Mouse (Mus musculus) cerebellum, adult 9-11 months (tissue): ENCODE measurements at regions not wholly inside any gene's neighbourhood (a gene's known extent, or its start where the extent isn't known, plus 50 kb on each side); places are given as distances from the start of the nearest gene placed in this dataset.

ENCODE experiments used
- DNase-seq: peaks from one replicate; pipeline ENCODE4 v3.0.0; 2022

DNA sequence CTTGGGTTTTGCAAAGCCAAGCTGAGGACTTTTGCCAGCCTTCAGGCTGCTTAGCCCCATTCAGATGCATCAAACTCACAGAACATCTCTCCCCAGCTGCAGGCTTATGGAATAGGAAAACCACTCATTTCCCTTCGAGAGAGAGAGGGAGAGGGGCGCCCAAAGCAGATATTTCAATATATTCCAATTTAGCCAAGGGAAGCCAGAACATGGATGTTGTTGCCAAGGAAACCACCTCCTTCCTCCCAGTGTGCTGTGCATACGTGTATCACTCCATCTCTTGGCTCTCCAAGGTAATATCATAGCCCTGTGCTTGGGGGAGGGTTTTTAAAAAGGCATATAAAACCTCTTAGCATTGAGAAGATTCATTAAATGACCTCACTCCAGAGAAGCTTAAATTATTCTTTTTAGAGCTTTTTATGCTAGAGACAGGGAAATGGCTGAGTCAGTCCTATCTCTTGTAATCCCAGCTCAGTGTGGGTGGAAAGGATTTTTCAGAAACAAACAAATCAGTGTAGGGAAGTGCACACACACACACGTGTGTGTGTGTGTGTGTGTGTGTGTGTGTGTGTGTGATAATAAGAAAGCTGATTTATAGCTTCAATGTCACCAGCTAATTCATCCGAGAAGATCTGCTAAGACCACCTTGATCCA lies 245.1 kb downstream of the Rps24 start:
- no peak for DNase-seq

DNA sequence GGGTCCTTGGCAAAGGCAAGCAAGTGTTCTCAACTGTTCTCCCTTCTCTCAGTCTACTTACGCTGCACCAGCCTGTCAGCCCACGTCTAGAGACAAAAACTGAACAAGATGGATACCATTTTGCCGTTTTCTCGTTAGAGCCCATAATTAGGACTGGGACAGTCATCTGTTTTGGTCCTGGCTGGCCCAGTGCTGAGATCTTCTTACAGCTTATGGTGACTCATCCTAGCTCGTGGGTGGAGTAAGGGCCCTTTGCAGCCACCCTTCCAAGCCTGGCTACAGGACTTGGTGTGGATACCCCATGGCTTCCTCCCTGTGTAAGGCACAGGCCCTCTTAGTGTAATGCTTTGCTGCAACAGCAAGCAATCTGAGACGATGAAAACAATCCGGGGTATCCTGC lies 246.4 kb downstream of the Rps24 start:
- DNase-seq, result no peak

DNA sequence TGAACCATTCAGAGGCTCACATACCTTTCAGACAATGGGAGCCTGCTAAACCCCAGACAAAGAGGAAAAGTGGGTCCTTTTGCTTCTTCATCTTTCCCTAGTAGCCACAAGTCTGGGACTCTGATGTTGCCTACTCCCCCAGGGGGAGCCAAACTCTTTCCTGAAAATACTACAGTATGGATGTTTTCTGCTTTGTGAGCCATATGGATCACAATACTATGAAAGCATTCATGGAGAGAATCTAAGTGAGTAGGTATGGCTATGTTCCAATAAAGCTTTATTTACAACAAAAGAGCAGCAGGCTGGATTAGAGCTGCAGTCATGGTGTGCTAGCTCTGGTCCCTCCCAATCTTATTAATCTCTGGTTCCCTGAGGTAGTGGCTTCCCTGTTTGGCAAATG lies 251.9 kb downstream of the Rps24 start:
- DNase-seq, result no peak

DNA sequence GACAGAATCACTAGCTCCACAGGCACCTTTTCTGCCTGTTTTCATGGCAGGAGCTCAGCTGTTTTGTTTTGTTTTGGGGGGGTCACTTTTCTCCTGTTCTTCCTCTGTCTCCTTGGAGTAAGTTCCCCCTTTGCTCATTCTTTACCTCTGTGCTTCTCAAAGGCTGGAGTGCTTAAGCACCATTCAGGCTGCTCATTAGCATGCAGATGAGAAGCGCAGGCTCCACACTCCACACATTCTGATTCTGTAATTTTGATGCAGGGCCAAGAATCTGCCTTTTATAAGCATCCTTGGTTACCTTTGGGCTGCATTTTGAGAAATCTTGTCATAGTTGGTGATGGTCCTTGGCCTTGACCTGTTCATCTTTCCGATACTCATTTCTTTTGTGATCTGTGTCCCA lies 257.5 kb downstream of the Rps24 start:
- DNase-seq, result no peak

DNA sequence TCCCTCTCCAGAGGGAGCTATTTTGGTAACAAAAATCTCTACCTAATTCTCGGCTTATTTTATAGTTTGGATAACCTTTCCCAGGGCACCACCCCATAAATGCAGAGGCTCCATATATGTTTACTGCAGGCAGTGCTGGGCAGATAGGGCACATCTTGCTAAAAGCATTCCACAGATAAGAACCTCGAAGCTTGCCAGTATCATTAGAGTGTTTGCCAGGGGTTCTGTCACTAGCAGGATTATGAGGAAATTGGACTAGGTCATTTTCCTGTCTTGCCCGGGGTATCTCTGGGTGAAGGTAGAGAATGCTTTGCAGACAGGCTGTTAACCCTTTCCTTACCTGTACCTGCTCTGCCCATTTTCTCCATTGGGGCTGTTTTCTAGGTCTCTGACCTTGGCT lies 258.8 kb downstream of the Rps24 start:
- no peak for DNase-seq

DNA sequence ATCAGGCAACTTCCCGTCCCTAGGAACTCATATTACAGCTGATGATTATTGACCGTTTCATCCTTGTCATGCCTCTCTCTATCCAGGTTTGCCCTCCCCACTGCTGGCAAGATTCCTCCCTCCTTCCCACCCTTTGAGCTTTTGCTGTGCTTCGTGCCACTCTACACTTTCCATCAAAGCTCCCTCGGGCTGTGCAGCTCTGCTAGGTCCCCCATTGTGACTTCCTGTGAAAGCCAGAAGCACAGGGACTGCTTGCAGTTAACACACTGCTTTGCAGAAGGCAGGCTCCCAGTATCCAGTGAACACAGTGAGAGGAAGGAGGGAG lies 260.5 kb downstream of the Rps24 start:
- no peak for DNase-seq

DNA sequence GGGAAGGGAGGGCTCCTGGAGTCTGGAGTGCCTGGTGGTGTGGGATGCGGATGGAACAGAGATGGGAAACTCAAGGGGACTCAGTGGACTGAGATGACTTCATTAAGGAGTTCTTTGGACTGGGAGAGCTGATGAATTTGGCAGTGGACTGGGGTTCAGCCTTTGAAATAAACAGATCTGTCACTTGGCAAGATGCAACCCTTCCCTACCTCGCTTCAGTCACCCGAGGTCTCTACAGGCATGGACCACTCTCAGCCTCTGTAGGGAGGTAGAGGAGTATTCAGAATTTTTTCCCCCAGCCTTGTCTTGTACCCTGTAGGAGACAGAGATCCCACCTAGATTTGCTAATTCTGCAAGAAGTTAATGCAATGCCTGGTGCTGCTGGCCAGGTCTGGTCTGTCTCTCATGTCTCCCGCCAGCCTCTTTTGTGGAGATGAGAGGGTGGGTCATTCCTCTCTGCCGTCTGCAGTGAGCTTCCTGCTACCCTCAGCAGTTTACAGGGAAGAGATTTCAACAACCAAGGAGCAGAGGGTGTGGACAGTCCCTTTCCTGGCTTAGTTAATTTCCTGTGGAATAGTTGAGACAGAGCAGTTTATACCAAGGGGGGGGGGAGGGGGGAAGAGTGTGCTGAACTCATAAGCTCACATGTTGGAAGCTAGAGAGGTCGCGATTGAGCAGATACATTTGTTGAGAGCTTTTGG lies 261.0 kb downstream of the Rps24 start:
- DNase-seq, result no peak

DNA sequence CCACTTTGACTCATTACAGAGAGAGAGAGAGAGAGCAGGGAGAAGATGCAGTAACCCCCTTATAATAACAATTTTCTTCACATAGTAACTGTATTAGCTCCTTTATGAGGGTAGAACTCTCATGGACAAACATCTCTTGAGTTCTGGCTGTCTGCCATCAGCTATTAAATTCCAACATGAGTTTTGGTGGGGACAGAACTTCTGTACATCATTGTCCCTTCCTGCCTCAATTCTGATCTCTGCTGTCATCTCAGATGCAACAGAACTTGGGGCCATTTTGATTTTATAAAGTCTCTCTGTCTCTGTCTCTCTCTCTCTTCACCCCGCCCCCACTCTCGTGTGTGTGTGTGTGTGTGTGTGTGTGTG lies 261.6 kb downstream of the Rps24 start:
- DNase-seq, result no peak

DNA sequence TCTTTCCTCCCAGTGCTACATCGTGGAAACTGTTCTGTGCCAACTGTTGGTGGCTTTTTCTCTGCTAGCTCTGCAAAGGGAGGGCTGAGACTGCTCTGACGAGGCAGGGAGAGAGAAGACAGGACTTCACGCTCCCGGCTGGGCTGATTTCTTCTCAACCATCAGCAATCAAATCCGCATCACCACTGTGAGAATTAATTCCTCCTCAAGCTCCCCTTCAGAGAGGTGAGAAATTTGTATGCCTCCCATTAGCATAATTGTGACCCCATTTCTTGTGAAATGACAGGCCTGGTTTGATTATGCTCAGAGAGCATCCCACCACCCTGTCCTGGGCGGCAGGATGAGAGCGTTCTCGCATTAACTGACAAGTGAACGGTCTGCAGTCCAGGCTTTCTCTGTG lies 262.4 kb downstream of the Rps24 start:
- no peak for DNase-seq

DNA sequence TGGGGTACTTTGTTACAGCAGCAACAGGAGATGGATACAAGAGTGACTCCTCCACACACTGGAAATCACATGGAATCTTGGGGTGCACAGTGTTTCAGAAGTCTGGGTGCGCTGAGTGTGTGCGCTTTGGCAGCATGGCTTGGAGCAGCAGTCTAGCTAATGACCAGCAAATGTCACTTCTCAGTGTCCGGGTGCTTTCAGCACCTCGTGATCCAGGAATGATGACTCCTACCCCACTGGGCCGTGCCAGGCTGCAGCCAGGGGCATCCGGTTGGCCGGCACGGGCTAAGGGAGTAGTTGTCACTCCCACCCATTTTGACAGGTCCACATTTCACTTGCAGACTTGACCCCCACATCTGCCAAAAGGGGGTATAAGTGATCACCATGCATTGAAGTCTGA lies 264.3 kb downstream of the Rps24 start:
- no peak for DNase-seq

DNA sequence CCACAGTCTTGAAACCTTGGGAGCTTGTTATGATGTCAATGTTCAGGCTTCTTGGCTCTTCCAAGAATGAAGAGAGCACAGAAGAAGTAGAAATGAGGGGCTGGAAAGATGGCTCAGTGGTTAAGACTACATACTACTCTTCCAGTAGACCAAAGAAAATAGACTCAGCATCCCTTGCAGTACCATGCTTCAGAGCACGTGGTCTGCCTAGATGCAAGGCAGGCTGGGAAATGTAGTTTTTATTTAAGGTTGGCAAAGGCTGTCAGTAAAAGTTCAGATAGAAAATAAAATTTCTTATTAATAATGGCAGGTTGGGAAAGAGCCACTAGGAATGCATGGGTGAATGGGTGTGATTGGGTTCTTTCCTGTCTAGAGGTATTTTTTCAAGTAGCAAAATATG lies 267.8 kb downstream of the Rps24 start:
- no peak for DNase-seq

DNA sequence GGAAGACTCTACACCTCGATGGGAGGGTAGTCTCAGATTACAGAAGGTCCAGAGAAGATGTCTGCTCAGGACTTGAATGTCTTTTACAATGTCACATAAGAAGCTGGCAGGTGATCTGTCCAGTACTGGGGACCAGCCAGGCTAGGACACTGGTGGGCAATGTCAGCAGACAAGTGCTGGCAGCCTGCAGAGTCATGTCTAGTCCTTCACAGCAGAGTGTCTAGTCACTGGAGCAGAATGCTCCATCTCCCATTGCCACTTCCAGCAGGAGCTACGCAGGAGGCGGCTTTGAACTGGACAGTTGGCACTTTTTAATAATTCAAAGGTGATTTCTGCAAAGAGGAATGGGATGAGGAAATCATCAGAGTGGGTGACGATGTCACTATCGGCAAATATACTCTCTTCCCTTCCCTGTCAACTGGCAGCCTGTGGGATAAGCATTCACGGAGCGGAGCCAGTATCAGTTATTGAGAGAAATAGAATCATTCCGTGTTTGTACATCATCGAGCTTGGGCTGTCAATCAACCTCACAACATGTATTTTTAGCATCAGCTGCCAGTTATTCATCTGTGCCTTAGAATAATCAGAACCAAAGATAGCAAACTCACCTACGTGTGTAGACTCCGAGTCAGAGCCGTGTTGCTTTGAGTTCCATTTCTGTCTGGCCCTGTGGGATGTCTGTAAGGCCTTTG lies 268.6 kb downstream of the Rps24 start:
- DNase-seq, result no peak

DNA sequence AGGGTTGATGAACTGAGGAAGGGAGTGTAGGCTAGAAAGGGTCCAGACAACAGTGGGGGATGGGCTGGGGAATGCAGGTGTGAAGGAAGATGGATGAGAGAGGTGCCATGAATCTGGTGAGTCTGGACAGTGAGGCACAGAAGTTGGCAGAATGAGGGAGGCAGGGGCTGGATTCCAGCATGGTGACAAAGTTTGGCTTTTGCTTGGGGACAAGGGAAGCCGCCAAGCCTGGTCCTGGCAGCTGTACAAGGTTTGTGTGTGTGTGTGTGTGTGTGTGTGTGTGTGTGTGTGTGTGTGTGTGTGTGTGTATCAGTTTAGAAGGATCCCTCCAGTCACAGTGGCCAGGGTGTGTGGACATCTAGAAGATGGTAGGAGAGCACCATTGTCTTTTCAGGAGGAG lies 270.4 kb downstream of the Rps24 start:
- DNase-seq, result no peak

DNA sequence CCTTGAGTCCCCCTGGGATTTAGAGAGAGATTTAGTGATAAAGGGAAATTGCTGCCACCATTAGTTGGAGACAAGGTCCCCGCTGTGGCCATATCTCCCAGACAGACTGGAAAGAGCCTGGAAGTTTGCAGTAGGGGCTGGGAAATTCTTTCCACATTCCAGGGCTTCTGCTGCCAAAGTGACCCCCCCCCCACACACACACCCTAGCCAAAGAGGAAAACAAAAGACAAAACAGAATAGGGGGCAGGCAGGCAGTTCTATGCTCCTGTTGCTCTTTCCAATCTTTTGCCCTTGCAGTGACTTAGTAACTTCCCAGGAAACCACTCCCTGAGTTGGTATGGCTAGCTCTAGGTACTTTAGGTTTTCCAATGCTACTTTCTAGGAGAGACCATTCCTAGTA lies 270.9 kb downstream of the Rps24 start:
- DNase-seq, result no peak

DNA sequence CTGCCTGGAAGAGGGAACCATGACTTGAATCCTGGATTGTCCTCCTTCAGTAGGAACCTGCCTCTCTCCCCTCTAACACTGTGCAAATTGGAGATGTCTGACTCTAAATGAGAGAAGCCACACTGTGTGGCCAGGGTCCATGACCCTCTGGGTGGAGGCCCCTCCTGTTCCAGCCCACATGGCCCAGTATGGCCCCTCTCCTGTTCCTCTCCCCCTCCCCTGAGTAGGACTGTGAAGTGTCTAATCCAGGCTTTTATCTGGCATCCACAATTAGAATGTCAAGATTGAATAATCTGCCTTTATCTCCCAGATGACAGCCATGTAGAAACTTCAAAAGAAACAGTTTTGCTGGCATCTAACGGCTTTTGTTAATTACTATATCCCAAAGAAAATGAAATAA lies 274.0 kb downstream of the Rps24 start:
- DNase-seq, result no peak

DNA sequence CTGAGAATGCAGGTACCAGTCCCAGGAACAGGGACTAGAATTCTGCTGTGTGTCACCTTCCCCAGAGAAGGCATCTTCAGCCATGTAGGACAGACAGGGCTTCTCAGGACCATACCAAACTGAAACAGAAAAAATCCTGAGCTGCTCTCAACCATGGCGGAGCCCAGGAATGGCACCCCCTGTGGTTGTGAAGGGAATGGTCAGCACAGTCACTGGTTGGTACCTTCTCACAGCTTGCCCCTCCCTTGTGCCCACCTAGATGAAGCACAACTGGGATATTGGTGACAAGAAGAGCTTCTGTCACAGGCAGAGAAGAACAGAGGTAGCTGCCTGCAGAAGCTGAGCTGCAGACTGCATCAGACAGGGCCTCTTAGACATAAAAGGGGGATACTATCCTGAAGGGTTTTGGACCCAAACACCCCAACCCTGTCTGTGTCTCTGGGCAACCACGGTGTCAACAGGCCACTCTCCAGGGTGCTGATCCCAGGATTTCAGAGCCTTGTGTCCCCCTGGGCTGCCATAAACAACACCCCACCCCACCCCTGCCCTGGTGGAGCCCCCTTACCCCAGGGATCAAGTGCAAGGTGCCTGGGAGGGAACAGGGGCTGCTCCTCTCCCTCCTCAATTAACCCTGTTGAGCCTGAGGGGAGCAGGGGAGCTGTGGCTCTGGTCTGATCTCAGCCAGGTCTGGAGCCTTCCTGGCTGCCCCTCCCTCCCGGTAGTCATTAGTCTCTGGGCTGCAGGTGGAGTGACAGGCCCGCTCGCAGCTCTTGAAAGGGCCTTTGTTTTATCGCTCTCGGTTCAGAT lies 275.7 kb downstream of the Rps24 start:
- DNase-seq, result no peak

DNA sequence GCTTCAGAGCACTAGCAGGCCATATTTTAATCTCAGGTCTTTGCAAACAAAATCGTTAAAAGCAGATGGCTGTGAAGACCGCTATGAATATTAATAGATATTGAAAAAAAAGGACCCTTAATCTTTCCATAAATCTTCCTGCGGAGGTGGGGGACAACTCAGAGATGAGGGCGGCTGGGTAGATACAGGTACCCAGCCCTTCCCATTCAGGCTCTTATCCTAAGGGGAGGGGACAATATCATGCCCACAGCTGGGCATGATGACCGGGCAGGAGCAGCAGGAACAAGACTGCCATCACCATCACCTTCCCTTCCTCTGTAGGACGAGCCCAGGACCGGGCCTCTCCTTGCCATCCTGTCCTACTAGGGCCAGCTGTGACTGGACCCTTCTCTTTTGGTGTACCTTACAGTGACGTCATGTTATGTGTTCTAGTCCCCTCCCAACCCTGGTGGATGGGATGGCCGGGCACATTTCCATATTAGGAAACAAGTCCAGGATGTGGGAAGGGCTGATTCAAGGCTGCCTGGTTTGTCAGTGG lies 276.4 kb downstream of the Rps24 start:
- DNase-seq, result no peak

DNA sequence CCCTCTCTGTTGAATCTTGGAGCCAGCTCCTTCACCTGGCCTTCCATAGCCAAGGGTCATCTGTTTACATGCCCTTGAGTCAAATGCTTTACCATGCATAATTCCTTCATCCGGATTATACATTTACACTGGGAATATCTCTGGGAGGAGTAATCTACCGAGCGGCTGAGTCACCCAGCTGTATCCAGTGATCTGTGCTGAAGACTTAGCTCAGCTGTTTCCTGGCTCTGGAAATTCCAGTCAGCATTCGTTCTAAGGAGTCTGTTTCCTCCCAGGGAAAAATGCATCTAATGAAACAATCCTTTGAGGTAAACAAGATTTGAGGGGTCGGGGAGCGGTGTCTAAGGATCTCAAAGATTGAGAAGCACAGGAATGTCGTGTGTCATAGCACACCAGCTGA lies 276.9 kb downstream of the Rps24 start:
- DNase-seq, result no peak

DNA sequence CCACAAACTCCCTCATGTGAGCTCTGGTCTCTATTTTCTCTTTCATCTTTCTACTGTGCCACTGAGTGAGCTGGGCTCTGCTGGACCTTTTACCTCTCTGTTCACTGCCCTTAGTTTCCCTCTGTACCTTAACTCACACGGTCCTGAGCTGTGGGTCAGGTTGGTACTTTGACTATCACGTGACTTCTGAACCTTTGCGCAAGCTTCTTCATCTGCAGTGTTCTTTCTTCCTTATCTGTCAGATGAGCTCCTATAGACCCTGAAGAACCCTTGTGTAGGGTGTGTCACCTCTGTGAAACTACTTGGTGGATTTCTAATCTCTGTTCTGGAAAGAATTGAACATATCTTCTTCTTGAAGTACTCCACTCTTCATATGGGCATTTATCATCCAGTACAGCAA lies 279.3 kb downstream of the Rps24 start:
- no peak for DNase-seq

DNA sequence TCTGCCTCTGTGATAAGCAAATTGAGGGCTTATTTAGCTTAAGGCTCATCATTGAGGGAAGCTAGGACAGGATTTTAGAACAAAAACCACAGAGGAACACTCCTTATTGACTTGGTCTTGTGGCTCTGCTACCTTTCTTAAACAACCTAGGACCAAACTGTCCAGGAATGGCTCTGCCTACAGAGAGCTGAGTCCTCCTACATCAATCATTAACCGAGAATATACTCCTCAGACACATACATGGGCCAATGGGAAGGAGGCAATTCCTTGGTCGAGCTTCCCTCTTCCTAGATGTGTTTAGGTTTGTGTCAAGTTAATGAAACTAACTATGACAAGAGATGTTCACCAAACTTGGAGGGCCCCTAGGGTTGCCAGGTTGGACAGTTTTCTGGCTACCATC lies 279.8 kb downstream of the Rps24 start:
- DNase-seq, result no peak

DNA sequence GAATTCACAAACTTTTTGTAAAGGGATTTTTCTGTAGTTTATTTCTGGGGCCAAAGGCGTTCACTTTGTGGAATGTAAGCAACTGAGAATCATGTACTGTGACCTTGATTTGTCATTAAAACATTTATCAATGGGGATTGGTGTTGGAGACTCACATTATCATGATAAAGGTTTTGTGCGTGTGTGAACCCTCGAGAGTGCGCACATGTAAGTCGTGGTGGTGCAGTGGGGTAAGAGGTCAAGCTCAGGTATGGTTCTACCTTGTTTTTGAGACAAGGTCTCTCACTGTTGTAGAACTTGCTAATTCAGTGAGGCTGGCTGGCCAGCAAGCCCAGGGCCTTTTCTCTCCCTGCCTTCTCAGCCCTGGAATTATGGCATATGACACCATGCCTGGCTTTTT lies 280.4 kb downstream of the Rps24 start:
- no peak for DNase-seq

DNA sequence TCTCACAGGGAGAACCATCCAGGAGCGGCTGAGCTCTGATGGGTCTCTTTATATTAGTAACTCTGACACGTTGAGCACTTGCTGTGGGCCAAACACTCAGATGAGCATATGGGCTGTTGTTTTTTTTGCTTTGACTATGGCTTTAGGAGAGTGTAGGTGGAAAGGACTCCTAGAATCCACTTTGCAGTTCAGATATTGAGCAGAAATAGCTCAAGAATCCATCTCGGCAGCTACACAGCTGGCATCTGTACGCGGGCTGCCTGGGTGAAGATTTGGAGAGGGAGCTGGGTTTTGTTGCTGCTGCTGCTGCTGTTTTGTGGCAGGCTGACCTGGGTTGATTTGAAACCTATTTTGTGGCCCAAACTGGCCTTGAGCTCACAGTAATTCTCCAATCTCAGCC lies 281.0 kb downstream of the Rps24 start:
- DNase-seq, result no peak

DNA sequence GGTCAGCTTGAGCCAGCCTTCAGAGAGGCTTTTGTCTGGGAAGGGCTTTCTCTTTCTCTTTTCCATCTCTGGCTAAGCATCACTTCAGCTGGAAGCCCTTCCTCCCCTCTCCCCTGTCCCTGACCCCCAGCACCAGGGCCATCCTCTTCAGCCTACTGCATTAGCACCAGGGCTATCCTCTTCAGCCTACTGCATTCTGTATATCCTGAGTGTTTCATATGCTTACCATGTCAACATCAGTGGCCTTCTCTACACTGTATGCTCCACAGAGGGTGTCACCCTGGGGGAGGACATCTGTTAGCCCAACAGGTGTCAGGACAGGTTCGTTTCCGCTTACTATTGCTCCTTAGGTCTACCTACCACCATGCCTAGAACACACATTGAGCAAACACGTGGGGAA lies 282.5 kb downstream of the Rps24 start:
- DNase-seq, result no peak
